Mouse (Mus musculus): ENCODE results near the gene Snapc3. TPM values are rescaled to one million over a fixed set of nuclear protein-coding genes. Genes with fewer than 3 reads are reported as not detected.
"Not testable (repeated sequence)": the region's sequence is repeated elsewhere in the genome, so short reads cannot be mapped to it uniquely, and the experiment has no call there.

The Snapc3 gene
- polyA plus RNA-seq, 1 experiment from 2014 or later: 27.2 TPM

- Histone ChIP-seq H3K9me3 (ENCODE audit: control insufficient read depth, low read length) (no peaks in the 10 kb centered on the region), H3K9ac (ENCODE audit: low read depth, low read length) (no peak overlapping the region), H3K27me3 (replicated peaks; ENCODE audit: control insufficient read depth, insufficient read depth, low read length) (no peaks in the 10 kb centered on the region), H3K4me3 (ENCODE audit: low read length) (no peak overlapping the region), H3K36me3 (ENCODE audit: control insufficient read depth, insufficient read depth, low read length) (peaks cover 16% of the 10 kb centered on the region), H3K27ac (ENCODE audit: low read length) (no peak overlapping the region), H3K4me1 (ENCODE audit: control insufficient read depth, insufficient read depth, low read length) (no peaks in the 10 kb centered on the region), H3K4me2 (ENCODE audit: low read depth, low read length) (no peak overlapping the region)
- ATAC-seq: no peak
- WGBS: 90% methylated on average over 7 of the region's 7 CpGs
These were observed 50.1 kb downstream of the Snapc3 start for GRCm38 (mm10) chr4:83467615-83468014.

- H3K9me3 ChIP-seq (ENCODE audit: control insufficient read depth, low read length): no peaks in the 10 kb centered on the region
- H3K27ac ChIP-seq (ENCODE audit: low read length): no peak overlapping the region
- no peaks in the 10 kb centered on the region for H3K4me1 ChIP-seq (ENCODE audit: control insufficient read depth, insufficient read depth, low read length)
- no peak overlapping the region for H3K4me3 ChIP-seq (ENCODE audit: low read length)
- H3K36me3 ChIP-seq (ENCODE audit: control insufficient read depth, insufficient read depth, low read length): peaks cover 17% of the 10 kb centered on the region
- no peak for ATAC-seq
- no peak overlapping the region for H3K4me2 ChIP-seq (ENCODE audit: low read depth, low read length)
- no peak overlapping the region for H3K9ac ChIP-seq (ENCODE audit: low read depth, low read length)
- no peaks in the 10 kb centered on the region for H3K27me3 ChIP-seq (replicated peaks; ENCODE audit: control insufficient read depth, insufficient read depth, low read length)
- WGBS: 68% methylated on average over 3 of the region's 3 CpGs
These were observed 50.7 kb downstream of the Snapc3 start for GRCm38 (mm10) chr4:83468208-83468607.

- ATAC-seq: no peak
- H3K27ac ChIP-seq (ENCODE audit: low read length): no peak overlapping the region
- 21% methylated on average over 12 of the region's 12 CpGs for WGBS
- H3K36me3 ChIP-seq (ENCODE audit: control insufficient read depth, insufficient read depth, low read length): no peaks in the 10 kb centered on the region
- peak overlapping the region; percentile 80 for H3K4me3 ChIP-seq (ENCODE audit: low read length)
- no peaks in the 10 kb centered on the region for H3K27me3 ChIP-seq (replicated peaks; ENCODE audit: control insufficient read depth, insufficient read depth, low read length)
- H3K4me1 ChIP-seq (ENCODE audit: control insufficient read depth, insufficient read depth, low read length): no peaks in the 10 kb centered on the region
- H3K9ac ChIP-seq (ENCODE audit: low read depth, low read length): peak overlapping the region; percentile 81
- no peaks in the 10 kb centered on the region for H3K9me3 ChIP-seq (ENCODE audit: control insufficient read depth, low read length)
- H3K4me2 ChIP-seq (ENCODE audit: low read depth, low read length): peak overlapping the region; percentile 81
These were observed 67.7 kb downstream of the Snapc3 start for GRCm38 (mm10) chr4:83485250-83485649.

DNA sequence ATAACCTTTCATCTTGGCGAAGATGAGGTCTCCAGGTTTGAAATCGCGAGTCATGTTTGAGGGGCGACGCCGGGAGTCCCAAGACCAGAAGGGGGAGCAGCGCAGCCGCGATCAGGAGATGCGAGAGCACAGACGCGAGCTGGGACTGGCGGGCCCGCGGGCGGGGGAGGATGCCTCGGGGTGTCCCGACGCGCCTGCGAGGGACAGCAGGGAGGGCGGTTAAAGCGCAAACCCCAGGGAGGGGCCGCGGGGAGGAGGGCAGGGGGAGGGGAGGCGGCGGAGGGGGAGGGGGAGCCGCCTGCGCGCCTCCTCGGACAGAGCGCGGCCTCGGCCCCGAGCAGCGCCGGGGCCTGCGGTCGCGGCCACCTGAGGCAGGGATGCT, 68.2 kb downstream of the Snapc3 start:
- Histone ChIP-seq H3K27me3 (replicated peaks; ENCODE audit: control insufficient read depth, insufficient read depth, low read length) (no peaks in the 10 kb centered on the region), H3K4me2 (ENCODE audit: low read depth, low read length) (peak overlapping the region; percentile 81), H3K27ac (ENCODE audit: low read length) (peak overlapping the region; percentile 95), H3K9me3 (ENCODE audit: control insufficient read depth, low read length) (no peaks in the 10 kb centered on the region), H3K9ac (ENCODE audit: low read depth, low read length) (peak overlapping the region; percentile 81), H3K4me1 (ENCODE audit: control insufficient read depth, insufficient read depth, low read length) (no peaks in the 10 kb centered on the region), H3K4me3 (ENCODE audit: low read length) (peak overlapping the region; percentile 80), H3K36me3 (ENCODE audit: control insufficient read depth, insufficient read depth, low read length) (no peaks in the 10 kb centered on the region)
- under 1% methylated on average over 28 of the region's 40 CpGs for WGBS
- peak; percentile 82 for ATAC-seq

DNA sequence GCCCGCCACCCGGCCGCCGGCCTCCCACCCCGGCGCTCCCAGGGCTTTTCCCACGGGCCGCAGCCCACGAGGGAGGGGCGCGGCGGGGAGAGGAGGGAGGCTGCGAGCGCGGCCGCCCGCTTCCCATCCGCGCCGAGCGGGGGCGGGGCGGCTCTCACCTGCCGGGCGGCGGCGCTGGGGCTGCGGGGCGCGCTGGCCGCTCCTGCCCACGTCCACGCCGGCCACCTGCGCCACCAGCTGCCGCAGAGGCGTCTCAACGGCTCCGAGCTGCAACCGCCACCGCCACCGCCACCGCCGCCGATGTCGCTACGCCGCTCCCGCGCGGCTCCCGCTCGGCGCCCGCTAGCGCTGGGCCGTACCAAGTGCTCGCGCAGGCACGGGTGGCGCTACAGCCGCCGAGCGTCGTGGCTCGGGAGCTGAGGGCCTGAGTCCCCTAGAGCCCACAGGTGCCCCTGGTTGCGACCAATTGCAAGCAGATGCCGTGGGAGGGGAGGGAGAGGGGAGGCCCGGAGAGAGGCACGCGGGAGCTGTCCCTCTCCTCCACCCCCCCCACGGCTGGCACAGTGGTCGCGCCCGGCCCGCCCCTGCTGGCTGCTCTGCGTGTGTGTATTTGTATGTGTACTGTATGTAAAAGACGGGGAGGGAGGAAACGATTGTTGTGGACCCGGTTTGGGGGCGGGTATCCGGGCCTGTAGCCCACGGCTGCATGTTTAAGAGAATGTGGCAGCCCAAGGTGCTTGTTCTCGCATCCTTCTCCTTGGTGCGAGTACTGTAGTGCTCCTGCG, 68.8 kb downstream of the Snapc3 start, which contains the start of gene Psip1:
Gene Psip1, minus strand, starts transcription at position 343 of the 785 bp plus-strand sequence.
- Histone ChIP-seq H3K27ac (ENCODE audit: low read length) (peak within 1 kb of the TSS; percentile 95), H3K9ac (ENCODE audit: low read depth, low read length) (peak within 1 kb of the TSS; percentile 81), H3K27me3 (replicated peaks; ENCODE audit: control insufficient read depth, insufficient read depth, low read length) (no peaks in the 10 kb centered on the region), H3K9me3 (ENCODE audit: control insufficient read depth, low read length) (no peaks in the 10 kb centered on the region), H3K4me2 (ENCODE audit: low read depth, low read length) (peak within 1 kb of the TSS; percentile 81), H3K4me3 (ENCODE audit: low read length) (peak within 1 kb of the TSS; percentile 80), H3K4me1 (ENCODE audit: control insufficient read depth, insufficient read depth, low read length) (no peaks in the 10 kb centered on the region), H3K36me3 (ENCODE audit: control insufficient read depth, insufficient read depth, low read length) (no peaks in the 10 kb centered on the region)
- ATAC-seq: peak; percentile 92
- WGBS: under 1% methylated on average over 70 of the region's 86 CpGs

GRCm38 (mm10) chr4:83489121-83489520, 71.6 kb downstream of the Snapc3 start:
- Histone ChIP-seq H3K4me1 (ENCODE audit: control insufficient read depth, insufficient read depth, low read length) (no peaks in the 10 kb centered on the region), H3K4me3 (ENCODE audit: low read length) (no peak overlapping the region), H3K9ac (ENCODE audit: low read depth, low read length) (no peak overlapping the region), H3K9me3 (ENCODE audit: control insufficient read depth, low read length) (no peaks in the 10 kb centered on the region), H3K27me3 (replicated peaks; ENCODE audit: control insufficient read depth, insufficient read depth, low read length) (no peaks in the 10 kb centered on the region), H3K27ac (ENCODE audit: low read length) (no peak overlapping the region), H3K4me2 (ENCODE audit: low read depth, low read length) (no peak overlapping the region), H3K36me3 (ENCODE audit: control insufficient read depth, insufficient read depth, low read length) (no peaks in the 10 kb centered on the region)
- no peak for ATAC-seq
- WGBS: 38% methylated on average over 5 of the region's 5 CpGs

GRCm38 (mm10) chr4:83493112-83493511, 75.6 kb downstream of the Snapc3 start:
- H3K36me3 ChIP-seq (ENCODE audit: control insufficient read depth, insufficient read depth, low read length): no peaks in the 10 kb centered on the region
- H3K9ac ChIP-seq (ENCODE audit: low read depth, low read length): no peak overlapping the region
- no peak for ATAC-seq
- H3K4me2 ChIP-seq (ENCODE audit: low read depth, low read length): no peak overlapping the region
- H3K9me3 ChIP-seq (ENCODE audit: control insufficient read depth, low read length): no peaks in the 10 kb centered on the region
- WGBS: 91% methylated on average over 1 of the region's 1 CpGs
- no peaks in the 10 kb centered on the region for H3K27me3 ChIP-seq (replicated peaks; ENCODE audit: control insufficient read depth, insufficient read depth, low read length)
- H3K4me3 ChIP-seq (ENCODE audit: low read length): no peak overlapping the region
- H3K27ac ChIP-seq (ENCODE audit: low read length): no peak overlapping the region
- H3K4me1 ChIP-seq (ENCODE audit: control insufficient read depth, insufficient read depth, low read length): no peaks in the 10 kb centered on the region

GRCm38 (mm10) chr4:83497013-83497412, 79.5 kb downstream of the Snapc3 start:
- H3K9ac ChIP-seq (ENCODE audit: low read depth, low read length); H3K27ac ChIP-seq (ENCODE audit: low read length); H3K27me3 ChIP-seq (replicated peaks; ENCODE audit: control insufficient read depth, insufficient read depth, low read length); H3K36me3 ChIP-seq (ENCODE audit: control insufficient read depth, insufficient read depth, low read length); H3K4me1 ChIP-seq (ENCODE audit: control insufficient read depth, insufficient read depth, low read length); ATAC-seq; H3K9me3 ChIP-seq (ENCODE audit: control insufficient read depth, low read length); H3K4me2 ChIP-seq (ENCODE audit: low read depth, low read length); H3K4me3 ChIP-seq (ENCODE audit: low read length): not testable (repeated sequence)
- WGBS: 88% methylated on average over 5 of the region's 5 CpGs

- WGBS: 10% methylated on average over 22 of the region's 22 CpGs
- no peak for ATAC-seq
- no peak overlapping the region for H3K4me3 ChIP-seq (ENCODE audit: low read length)
These were observed 82.9 kb downstream of the Snapc3 start for GRCm38 (mm10) chr4:83500154-83501036.

More at GRCm38 (mm10) chr4:83500154-83501036, 82.9 kb downstream of the Snapc3 start:
- Histone ChIP-seq H3K4me2 (ENCODE audit: low read depth, low read length) (peak overlapping the region; percentile 50), H3K9ac (ENCODE audit: low read depth, low read length) (no peak overlapping the region), H3K27me3 (replicated peaks; ENCODE audit: control insufficient read depth, insufficient read depth, low read length) (no peaks in the 10 kb centered on the region), H3K4me1 (ENCODE audit: control insufficient read depth, insufficient read depth, low read length) (0 out of 2 replicates have a peak, but pooled peaks cover 3% of the 10 kb centered on the region), H3K9me3 (ENCODE audit: control insufficient read depth, low read length) (no peaks in the 10 kb centered on the region), H3K27ac (ENCODE audit: low read length) (no peak overlapping the region), H3K36me3 (ENCODE audit: control insufficient read depth, insufficient read depth, low read length) (no peaks in the 10 kb centered on the region)
